7 mouse cellular contexts compared by ENCODE assay signal in the genomic region with DNA sequence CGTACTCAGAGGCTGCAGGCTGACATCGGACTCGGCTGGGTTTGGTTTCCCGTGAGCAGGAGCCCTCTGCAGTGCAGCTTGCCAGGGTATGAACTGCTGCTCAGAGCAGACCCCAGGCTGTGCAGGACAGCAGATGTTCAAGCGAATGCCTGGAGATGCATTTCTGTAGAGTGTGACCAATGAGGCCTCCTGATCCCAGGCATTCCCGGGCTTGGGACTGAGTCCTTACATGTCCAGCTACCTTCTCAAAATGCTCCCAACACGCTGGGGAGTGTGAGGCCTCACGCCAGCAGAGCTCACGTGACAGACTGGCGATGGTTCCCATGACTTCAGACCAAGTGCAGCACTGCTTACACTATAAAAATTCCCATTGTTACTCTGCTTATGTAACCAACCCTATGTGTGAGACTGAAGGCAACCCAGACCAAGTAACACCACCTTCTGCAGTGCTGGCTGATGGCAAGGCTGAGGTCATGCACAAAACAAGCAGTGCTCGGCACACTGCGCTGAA.
DNase-seq lines count a peak whose midpoint lies in the region; ATAC-seq lines count a peak whose summit lies in the region.

No protein-coding gene starts in this region.

- DNase-seq in right cerebral cortex, adult 18-20 months, result peak; percentile 34
- no peak for DNase-seq in right cerebral cortex, postnatal 10 days (ENCODE audit: low spot score in 2 of 2)
- DNase-seq in thymus, postnatal 36 days, result no peak
- DNase-seq in adrenal gland, adult 2 months, result no peak

- H3K4me3 ChIP-seq in heart, embryonic 12.5 days, result no peak overlapping the region
- H3K4me3 ChIP-seq in limb, embryonic 13.5 days, result no peak overlapping the region
- no peak overlapping the region for H3K4me3 ChIP-seq in stomach, embryonic 15.5 days (replicated peaks)

- H3K36me3 ChIP-seq in heart, embryonic 12.5 days, result 0 out of 2 replicates have a peak, but pooled peaks cover 2% of the 10 kb centered on the region
- no peaks in the 10 kb centered on the region; the same call in 1 of the 2 replicates for H3K36me3 ChIP-seq in limb, embryonic 13.5 days
- no peaks in the 10 kb centered on the region for H3K36me3 ChIP-seq in stomach, embryonic 15.5 days

- H3K9ac ChIP-seq in heart, embryonic 12.5 days, result no peak overlapping the region
- H3K9ac ChIP-seq in limb, embryonic 13.5 days, result no peak overlapping the region
- no peak overlapping the region for H3K9ac ChIP-seq in stomach, embryonic 15.5 days

- 57% methylated on average over 12 of the region's 12 CpGs for WGBS in heart, embryonic 12.5 days
- 65% methylated on average over 12 of the region's 12 CpGs for whole genome bisulfite sequencing in limb, embryonic 13.5 days
- WGBS in stomach, embryonic 15.5 days, result 35% methylated on average over 12 of the region's 12 CpGs

- H3K27me3 ChIP-seq in heart, embryonic 12.5 days (replicated peaks), result no peaks in the 10 kb centered on the region
- H3K27me3 ChIP-seq in limb, embryonic 13.5 days, result 0 out of 2 replicates have a peak, but pooled peaks cover 3% of the 10 kb centered on the region
- H3K27me3 ChIP-seq in stomach, embryonic 15.5 days (replicated peaks), result no peaks in the 10 kb centered on the region

- no peaks in the 10 kb centered on the region for H3K9me3 ChIP-seq in heart, embryonic 12.5 days (replicated peaks)
- no peaks in the 10 kb centered on the region for H3K9me3 ChIP-seq in limb, embryonic 13.5 days
- H3K9me3 ChIP-seq in stomach, embryonic 15.5 days, result no peaks in the 10 kb centered on the region

- peak overlapping the region; percentile 89 for H3K27ac ChIP-seq in heart, embryonic 12.5 days (ENCODE audit: poor library complexity, severe bottlenecking)
- H3K27ac ChIP-seq in limb, embryonic 13.5 days, result peak overlapping the region; percentile 39; the same call in 1 of the 2 replicates
- peak overlapping the region; percentile 75 for H3K27ac ChIP-seq in stomach, embryonic 15.5 days

- ATAC-seq in heart, embryonic 12.5 days (ENCODE audit: insufficient number of reproducible peaks, low FRiP score), result peak; percentile 48; the same call in 1 of the 2 replicates
- peak; percentile 70 for ATAC-seq in limb, embryonic 13.5 days (ENCODE audit: low FRiP score, low read depth)
- ATAC-seq in stomach, embryonic 15.5 days (ENCODE audit: insufficient read depth, low FRiP score, low read depth), result peak; percentile 63

- H3K4me2 ChIP-seq in heart, embryonic 12.5 days, result no peak overlapping the region
- H3K4me2 ChIP-seq in limb, embryonic 13.5 days (replicated peaks), result no peak overlapping the region
- no peak overlapping the region for H3K4me2 ChIP-seq in stomach, embryonic 15.5 days

- peaks cover 41% of the 10 kb centered on the region for H3K4me1 ChIP-seq in heart, embryonic 12.5 days (replicated peaks)
- peaks cover 52% of the 10 kb centered on the region for H3K4me1 ChIP-seq in limb, embryonic 13.5 days
- peaks cover 36% of the 10 kb centered on the region for H3K4me1 ChIP-seq in stomach, embryonic 15.5 days

Comparison
In these comparisons a context has a peak if more than half of its experiments do, and no peak if none do; other contexts are left out.
1. H3K27ac ChIP-seq: peak in every context shown above with its lines; median percentile 89 in heart, embryonic 12.5 days; 75 in stomach, embryonic 15.5 days; 39 in limb, embryonic 13.5 days.